Mouse (Mus musculus) Muller cell, postnatal 12 days (primary cell): ENCODE measurements around the gene Irx3.

Experiments
- DNase-seq: peaks from one replicate; pipeline ENCODE4 v3.0.0-alpha.2; 2015; ENCODE audit errors: inconsistent ontology term

Gene Irx3

GRCm38 (mm10) chr8:91801839-91802238 lies at the start of gene Irx3:
Gene Irx3, minus strand, starts transcription at chr8:91802067.
- DNase-seq, result peak; percentile 97

DNA sequence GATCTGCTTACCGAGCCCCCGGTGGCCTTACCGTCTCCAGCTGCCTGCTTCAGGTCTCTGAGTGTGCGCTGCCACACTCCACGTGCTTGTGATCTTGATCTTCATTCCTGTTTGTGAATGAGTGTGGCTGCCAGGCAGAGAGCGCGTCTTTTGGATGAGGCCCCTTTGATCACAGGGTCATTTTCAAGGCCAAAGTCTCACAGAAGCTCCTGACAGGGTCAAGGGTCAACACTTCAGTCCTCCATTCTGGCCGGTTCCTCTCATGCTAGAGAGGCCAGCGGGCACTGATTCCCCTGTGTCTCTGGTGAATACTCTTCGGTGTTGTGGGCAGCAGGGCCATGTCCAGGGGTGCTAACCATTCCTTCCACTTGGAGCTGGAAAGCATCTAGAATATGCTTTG lies 49.5 kb upstream of the Irx3 start:
- DNase-seq, result no peak

GRCm38 (mm10) chr8:91849984-91850383 lies 48.1 kb upstream of the Irx3 start:
- DNase-seq, result no peak

DNA sequence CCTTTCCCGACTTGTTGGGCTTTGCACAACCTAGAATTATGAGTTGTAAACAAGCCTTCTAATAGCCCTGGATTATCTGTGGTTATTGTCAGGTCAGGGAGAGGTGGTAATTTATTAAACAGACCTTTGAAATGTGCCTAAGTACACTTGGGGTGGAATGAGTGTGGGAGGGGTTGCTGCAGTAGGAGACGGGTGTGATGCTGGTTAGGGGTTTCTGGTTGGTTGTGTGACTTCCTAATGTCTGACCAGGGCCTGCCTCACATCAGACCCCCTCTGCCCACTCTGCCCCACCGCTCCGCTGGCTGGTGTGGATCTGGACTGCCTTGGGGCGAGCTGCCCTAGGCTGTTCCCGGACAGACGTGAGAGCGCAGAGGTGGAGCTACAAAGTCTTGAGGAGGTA lies 47.7 kb upstream of the Irx3 start:
- DNase-seq, result no peak

DNA sequence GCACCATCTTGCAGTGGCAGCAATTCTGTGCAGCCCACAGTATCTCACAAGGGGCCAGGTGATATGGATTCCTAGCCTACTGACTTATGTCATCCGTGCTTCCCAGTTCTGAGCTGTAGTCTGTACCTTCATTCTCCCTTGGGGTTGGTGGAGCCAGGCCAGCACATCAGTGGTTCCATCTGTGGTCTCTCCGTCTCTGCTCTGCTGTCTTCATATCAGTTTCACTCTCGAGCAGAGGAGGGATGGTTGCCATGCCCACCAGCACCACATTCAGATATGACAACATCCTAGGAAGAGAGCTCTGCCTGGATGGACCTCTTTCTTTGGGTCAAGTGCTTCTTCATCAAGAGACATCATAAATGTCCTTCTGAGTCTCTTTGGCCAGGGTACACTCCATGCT lies 43.8 kb upstream of the Irx3 start:
- DNase-seq, result no peak

DNA sequence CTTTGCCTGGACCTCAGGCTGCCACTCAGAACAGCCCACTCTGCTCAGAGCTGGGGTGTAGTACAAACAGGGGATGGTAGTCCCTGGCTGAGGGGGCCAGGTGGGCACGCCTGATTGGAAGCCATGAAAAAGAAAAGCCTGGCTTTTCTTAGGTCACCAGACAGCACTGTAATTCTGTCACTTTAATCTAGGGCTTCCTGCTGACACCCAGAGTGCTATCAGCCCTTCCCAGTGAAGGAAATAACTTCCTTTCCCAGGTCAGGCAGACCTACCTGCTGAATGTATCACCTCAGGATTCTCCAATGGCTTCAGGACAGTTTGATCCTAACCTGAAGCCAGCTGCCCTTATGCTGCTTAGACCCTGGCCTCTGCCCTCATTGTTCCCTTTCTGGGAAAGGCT lies 35.3 kb upstream of the Irx3 start:
- no peak for DNase-seq

DNA sequence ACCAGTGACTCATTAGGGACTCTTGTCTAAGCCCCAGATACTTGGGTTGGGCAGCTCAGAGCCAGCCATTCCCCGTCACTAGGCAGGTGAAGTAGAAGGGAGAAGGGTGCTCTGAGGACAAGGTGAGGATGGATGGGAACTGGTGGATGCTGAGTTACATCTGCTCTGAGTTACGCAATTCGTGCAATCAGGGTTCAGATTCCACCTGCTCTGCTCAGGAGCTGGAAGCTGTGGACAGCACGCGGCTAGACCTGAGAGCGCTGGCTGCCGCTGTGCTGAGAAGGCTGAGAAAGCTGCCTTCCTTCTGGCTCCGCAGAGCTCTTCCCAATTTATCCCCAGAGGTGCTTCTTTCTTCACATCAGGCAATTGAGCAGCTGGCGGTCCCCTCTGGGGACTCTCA lies 34.8 kb upstream of the Irx3 start:
- DNase-seq, result no peak

- DNase-seq, result no peak
Observed at GRCm38 (mm10) chr8:91827661-91828060, 25.8 kb upstream of the Irx3 start.

- no peak for DNase-seq
Observed at GRCm38 (mm10) chr8:91827192-91827591, 25.3 kb upstream of the Irx3 start.

DNA sequence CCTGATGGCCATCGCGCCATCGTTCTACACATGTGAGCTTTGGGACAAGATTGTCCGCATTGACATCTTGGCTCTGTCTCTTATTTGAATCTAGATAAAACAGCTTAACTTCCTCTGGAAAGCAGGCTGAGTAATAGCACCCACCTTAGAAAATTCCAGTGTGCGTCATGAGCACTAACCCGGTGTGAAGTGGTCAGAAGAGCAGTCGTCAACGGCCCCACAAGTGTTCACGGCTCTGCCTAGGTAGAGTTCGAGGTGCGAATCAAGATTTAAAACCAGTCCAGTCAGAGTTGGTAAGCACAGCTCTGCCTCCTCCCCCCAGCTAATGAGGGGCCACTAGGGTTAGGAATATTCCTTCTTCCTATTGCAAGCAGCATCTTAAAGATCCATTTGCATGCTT lies 21.5 kb upstream of the Irx3 start:
- DNase-seq, result no peak

DNA sequence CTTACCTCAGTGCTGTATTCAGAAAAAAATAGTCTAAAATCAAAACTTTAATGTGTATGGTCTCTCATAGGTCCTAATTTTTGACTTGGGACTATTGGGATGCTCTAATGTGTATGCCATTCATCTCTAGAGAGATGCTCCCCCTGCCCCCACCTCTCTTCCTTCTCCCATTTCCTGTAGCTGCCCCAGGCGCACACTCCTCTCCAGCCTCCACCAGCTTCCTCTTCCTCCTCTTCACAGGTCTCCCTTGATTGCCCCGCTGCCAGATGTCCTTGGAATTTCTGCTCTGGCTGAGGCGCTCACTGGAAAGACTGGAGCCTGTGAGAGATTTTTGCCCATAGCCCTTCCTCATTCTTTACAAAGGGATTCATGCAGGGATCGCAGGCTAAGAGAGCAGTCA lies 20.9 kb upstream of the Irx3 start:
- DNase-seq, result no peak

GRCm38 (mm10) chr8:91821976-91822375 lies 20.1 kb upstream of the Irx3 start:
- no peak for DNase-seq

DNA sequence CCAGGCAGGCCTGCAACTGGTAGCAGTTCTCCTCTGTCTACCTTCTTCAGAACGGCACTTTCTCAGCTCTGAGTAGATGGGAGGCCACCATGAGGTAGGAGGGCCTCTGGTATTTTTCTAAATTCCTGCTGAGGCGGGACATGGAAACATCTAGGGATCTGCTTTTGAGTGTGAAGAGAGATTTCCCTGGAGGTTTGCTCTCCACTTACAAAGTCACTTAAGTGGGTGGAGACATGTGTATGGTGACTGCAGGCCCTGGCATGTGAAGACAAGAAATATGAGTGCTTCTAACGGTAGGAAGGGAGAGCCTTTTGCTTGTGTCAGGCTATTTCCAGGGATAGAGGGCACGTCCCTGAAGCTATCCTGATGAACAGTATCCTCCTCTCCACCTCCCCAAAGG lies 17.9 kb upstream of the Irx3 start:
- no peak for DNase-seq

- DNase-seq, result no peak
Observed at GRCm38 (mm10) chr8:91818784-91819183, 16.9 kb upstream of the Irx3 start.

GRCm38 (mm10) chr8:91814106-91814505 lies 12.2 kb upstream of the Irx3 start:
- no peak for DNase-seq

DNA sequence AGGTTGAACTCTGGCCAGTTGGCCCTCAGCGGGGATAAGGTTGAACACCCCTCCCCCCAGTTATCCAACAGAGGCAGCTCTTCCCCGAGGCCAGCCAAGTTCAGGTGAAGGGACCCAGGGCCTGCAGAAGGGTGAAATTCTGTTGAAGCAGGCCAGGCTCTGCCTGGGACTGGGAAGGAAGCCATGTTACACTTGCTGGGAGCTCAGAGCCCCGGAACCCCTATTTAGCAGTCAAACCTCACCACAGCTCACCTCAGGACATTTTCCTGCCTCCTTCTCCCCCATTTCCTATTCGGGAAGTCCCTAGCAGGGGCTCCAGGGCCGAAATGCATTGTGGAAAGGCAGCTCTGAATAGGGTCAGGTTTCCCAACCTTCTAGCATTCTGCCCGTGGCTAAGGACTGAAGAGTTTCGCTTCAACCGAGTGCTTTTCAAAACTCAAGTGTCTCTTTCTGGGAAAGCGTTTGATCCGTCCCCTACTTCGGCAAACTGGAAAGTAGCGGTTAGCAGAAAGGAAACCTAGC lies 4.9 kb upstream of the Irx3 start:
- no peak for DNase-seq

- DNase-seq, result no peak
Observed at GRCm38 (mm10) chr8:91806084-91806719, 4.3 kb upstream of the Irx3 start.

DNA sequence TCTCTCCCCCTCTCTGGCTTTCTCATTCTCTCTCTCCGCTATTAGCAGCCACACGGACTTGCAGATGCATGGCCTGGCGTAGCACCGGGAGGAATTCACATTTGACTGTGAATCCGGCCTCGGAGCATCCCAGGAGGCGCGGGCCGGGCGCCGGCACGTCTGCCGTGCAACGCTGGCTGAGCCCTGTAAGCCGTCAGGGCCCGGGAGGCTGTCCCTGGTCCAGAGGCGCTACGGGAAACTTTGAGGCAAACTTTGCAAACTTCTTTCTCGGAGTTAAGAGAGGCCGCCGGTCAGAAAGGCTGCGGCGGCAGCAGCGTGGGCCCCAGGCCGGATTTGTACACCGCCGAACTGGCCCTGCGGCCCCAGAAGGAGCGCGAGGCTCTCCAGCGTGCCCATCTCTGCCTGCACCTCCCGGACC lies 3.4 kb upstream of the Irx3 start:
- DNase-seq, result peak; percentile 66

DNA sequence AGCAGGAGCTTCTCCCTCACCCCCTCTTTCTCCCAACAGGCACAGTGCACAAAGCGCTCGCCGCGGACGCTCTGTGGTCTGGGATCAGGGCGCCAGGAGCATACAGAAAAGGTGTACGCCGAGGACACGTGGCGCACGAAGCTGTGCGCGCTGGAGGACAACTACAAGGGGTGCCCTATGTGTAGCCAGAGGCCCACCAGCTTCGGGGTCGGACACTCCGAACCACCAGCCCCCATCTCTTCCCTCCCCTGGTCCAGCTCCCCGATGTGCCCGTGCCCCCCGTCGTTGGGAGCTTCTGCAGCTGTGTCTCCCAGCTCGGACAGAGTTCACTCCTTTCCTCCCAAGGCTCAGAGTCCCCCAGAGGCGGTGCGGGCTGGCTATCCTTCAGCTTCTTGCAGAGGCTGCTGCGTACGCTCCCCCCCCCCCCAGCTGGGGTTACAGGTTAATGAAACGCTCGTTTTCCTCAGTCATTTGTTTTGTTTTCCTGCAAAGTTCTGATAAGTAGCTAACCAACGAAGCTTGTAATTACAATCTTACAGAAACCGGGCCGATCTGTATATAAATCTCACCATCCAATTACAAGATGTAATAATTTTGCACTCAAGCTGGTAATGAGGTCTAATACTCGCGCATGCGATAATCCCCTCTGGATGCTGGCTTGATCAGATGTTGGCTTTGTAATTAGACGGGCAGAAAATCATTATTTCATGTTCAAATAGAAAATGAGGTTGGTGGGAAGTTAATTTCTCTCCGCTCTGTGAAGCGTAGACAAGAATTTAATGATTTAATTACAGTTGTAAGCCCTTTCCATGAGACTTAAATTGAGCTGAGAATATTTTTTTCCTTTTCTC lies 2.8 kb upstream of the Irx3 start:
- peak; percentile 32 for DNase-seq

DNA sequence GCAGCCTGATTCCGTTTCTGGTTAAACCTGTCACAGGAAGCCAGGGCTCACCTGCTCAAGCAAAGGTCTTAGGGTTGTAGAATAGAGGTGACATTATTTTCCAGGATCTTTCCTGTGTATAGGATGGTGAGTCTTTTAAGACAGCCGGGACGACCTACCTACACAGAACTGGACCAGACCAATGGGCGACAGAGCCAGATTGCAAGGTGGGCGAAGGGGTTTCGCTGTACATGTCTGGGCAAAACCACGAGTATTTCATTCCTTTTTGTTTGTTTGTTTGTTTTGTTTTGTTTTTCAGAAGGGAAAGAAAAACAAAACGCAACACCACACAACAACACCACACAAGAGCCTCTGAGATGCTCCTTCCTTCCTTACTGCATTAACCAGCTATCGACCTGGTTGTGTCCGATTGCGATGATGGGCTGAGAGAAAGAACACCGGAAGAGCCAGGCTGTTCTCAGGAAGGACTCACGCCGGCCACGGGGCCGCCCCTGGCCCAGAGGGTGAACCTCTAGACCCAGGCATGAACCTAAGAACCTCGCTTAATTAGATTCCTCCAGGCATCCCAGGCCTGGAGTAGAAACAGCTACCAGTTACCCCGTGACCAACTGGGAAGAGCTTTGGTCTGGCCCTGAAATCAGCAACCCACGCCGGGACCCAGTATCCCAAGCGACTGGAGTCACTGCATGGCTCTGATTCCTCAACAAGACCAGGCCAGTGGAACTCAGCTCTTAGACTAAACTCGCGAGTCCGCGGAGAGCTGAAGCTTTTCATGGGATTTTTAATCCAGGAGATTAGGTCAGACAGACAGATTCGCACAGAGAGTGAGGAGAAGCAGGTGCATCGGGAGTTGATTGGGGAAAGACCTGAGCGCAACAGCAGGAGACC lies 1.9 kb upstream of the Irx3 start:
- no peak for DNase-seq

DNA sequence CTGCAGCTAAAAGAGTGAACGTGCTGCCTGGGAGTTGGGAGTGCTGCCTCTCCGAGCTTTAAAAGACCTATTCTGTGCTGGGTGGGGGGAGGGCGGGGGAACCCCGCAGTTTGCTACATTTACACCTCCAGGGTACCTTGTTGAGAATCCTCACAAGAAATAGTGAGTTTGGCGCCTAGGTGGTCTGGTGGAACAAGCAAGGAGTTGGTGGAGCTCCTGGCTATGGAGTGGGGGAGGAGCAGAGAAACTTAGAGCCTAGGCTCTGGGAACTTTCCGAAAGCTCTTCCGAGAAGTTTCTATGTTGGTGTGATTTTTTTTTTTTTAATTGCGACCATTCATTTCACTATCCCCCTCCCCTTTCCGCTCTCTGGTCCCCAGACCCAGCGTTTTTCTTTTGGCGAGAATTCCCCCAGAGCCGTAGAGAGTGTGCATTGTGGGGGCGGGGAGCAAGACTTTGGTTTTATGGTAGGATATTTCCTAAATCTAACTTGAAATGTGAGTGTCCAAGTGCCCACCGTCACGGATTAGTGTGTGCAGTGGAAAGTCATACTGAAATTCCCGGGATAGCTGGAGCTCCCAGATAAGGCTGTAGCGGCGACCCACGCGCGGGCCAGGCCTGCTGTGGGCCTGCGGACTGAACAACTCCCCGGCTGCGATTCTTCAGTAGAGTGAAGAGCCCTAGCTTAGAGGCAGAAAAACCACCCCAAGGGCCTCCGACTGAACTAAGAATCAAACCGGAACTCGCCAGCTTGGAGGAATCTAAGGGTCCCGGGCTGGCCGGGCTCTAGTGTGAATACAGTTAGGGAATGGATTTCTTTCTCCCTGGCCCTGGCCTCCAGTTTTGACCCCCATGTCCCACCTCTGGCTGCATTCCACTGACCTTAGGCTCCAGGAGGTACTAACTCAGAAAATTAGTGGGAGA lies 795 bp upstream of the Irx3 start:
- DNase-seq, result no peak
